Mouse (Mus musculus) neural tube, embryonic 13.5 days (tissue): ENCODE measurements around the gene Apc2. TPM values are rescaled to one million over a fixed set of nuclear protein-coding genes. Genes with fewer than 3 reads are reported as not detected.
"Not testable (repeated sequence)": the region's sequence is repeated elsewhere in the genome, so short reads cannot be mapped to it uniquely, and the experiment has no call there.

Experiments
- ATAC-seq: fragments of 200-750 bp; cut with Nextera tagmentation; 2 replicates; pipeline ENCODE4 v1.8.0; 2017; ENCODE audit warnings: low read depth, mild to moderate bottlenecking, moderate TSS enrichment, moderate library complexity
- H3K27ac ChIP-seq: fragments of 300-500 bp; sonication (generic); replicated peaks from 2 replicates; pipeline ENCODE4 v1.5.1; 2015; ENCODE audit warnings: moderate library complexity, mild to moderate bottlenecking, inconsistent platforms
- H3K27me3 ChIP-seq: fragments of 300-500 bp; sonication (generic); 2 replicates; pipeline ENCODE4 v1.6.1; 2015; ENCODE audit warnings: mild to moderate bottlenecking, inconsistent platforms
- H3K36me3 ChIP-seq: fragments of 300-500 bp; sonication (generic); 2 replicates; pipeline ENCODE4 v1.6.1; 2015; ENCODE audit warnings: mild to moderate bottlenecking, inconsistent platforms
- H3K4me1 ChIP-seq: fragments of 300-500 bp; sonication (generic); replicated peaks from 2 replicates; pipeline ENCODE4 v1.6.1; 2015; ENCODE audit warnings: inconsistent platforms
- H3K4me2 ChIP-seq: fragments of 300-500 bp; sonication (generic); 2 replicates; pipeline ENCODE4 v1.6.1; 2015; ENCODE audit warnings: inconsistent platforms, mild to moderate bottlenecking, moderate library complexity
- H3K4me3 ChIP-seq: fragments of 300-500 bp; sonication (generic); 2 replicates; pipeline ENCODE4 v1.5.1; 2015; ENCODE audit warnings: mild to moderate bottlenecking, inconsistent platforms
- H3K9ac ChIP-seq: fragments of 300-500 bp; sonication (generic); 2 replicates; pipeline ENCODE4 v1.6.1; 2015; ENCODE audit warnings: moderate library complexity, mild to moderate bottlenecking, inconsistent platforms
- H3K9me3 ChIP-seq: fragments of 300-500 bp; sonication (generic); 2 replicates; pipeline ENCODE4 v1.6.1; 2016; ENCODE audit warnings: inconsistent platforms
- WGBS: fragments of 180-500 bp; shearing (Covaris S2); methylation state at CpG from one replicate; pipeline ENCODE4 v1.1.7; 2015; 5-methylcytosine and 5-hydroxymethylcytosine counted together
- polyA plus RNA-seq: library from polyadenylated mRNA; unstranded; fragments of >200 nt; fragmentation: Nextera tagmentation; extraction: Ambion mirVana; gene quantifications from 2 replicates; pipeline ENCODE4 v1.2.1, GENCODE M21; 2015

The Apc2 gene
- polyA plus RNA-seq, 1 experiment from 2014 or later: 156 TPM

GRCm38 (mm10) chr10:80341491-80342304 is 45.9 kb downstream of the Apc2 start:
- no peak for ATAC-seq

GRCm38 (mm10) chr10:80342305-80342748 is 46.5 kb downstream of the Apc2 start:
- Histone ChIP-seq H3K9ac (peak overlapping the region; percentile 43; the same call in 1 of the 2 replicates), H3K9me3 (no peaks in the 10 kb centered on the region)
- 2% methylated on average over 26 of the region's 26 CpGs for WGBS

More at GRCm38 (mm10) chr10:80341491-80342304, 45.9 kb downstream of the Apc2 start:
- Histone ChIP-seq H3K27me3 (peaks cover 83% of the 10 kb centered on the region), H3K9ac (peak overlapping the region; percentile 43; the same call in 1 of the 2 replicates), H3K36me3 (no peaks in the 10 kb centered on the region), H3K27ac (no peak overlapping the region), H3K4me2 (peak overlapping the region; percentile 52), H3K4me1 (peaks cover 31% of the 10 kb centered on the region), H3K9me3 (no peaks in the 10 kb centered on the region), H3K4me3 (peak overlapping the region; percentile 30)
- WGBS: 2% methylated on average over 47 of the region's 47 CpGs

GRCm38 (mm10) chr10:80342749-80343424 is 47.1 kb downstream of the Apc2 start:
- H3K9ac ChIP-seq: peak overlapping the region; percentile 43; the same call in 1 of the 2 replicates

More at GRCm38 (mm10) chr10:80342305-80342748, 46.5 kb downstream of the Apc2 start:
- H3K4me1 ChIP-seq: peaks cover 33% of the 10 kb centered on the region
- no peak overlapping the region for H3K27ac ChIP-seq
- peak overlapping the region; percentile 52 for H3K4me2 ChIP-seq
- H3K27me3 ChIP-seq: peaks cover 84% of the 10 kb centered on the region
- no peaks in the 10 kb centered on the region for H3K36me3 ChIP-seq
- ATAC-seq: peak; percentile 29
- peak overlapping the region; percentile 30 for H3K4me3 ChIP-seq

GRCm38 (mm10) chr10:80343425-80343895 is 47.7 kb downstream of the Apc2 start:
- 25% methylated on average over 13 of the region's 13 CpGs for whole genome bisulfite sequencing
- no peaks in the 10 kb centered on the region for H3K9me3 ChIP-seq
- H3K27me3 ChIP-seq: peaks cover 91% of the 10 kb centered on the region
- no peaks in the 10 kb centered on the region for H3K36me3 ChIP-seq
- no peak overlapping the region for H3K27ac ChIP-seq
- ATAC-seq: peak; percentile 28
- peaks cover 44% of the 10 kb centered on the region for H3K4me1 ChIP-seq
- H3K4me2 ChIP-seq: peak overlapping the region; percentile 52
- peak overlapping the region; percentile 30 for H3K4me3 ChIP-seq
- peak overlapping the region; percentile 43; the same call in 1 of the 2 replicates for H3K9ac ChIP-seq

More at GRCm38 (mm10) chr10:80342749-80343424, 47.1 kb downstream of the Apc2 start:
- ATAC-seq: peak; percentile 61
- Histone ChIP-seq H3K4me1 (peaks cover 39% of the 10 kb centered on the region), H3K4me2 (peak overlapping the region; percentile 52), H3K4me3 (peak overlapping the region; percentile 30), H3K9me3 (no peaks in the 10 kb centered on the region), H3K36me3 (no peaks in the 10 kb centered on the region), H3K27me3 (peaks cover 89% of the 10 kb centered on the region), H3K27ac (no peak overlapping the region)
- under 1% methylated on average over 29 of the region's 33 CpGs for WGBS

- 45% methylated on average over 9 of the region's 9 CpGs for whole genome bisulfite sequencing
- no peak overlapping the region for H3K4me2 ChIP-seq
- H3K36me3 ChIP-seq: no peaks in the 10 kb centered on the region
- H3K9me3 ChIP-seq: no peaks in the 10 kb centered on the region
- H3K27me3 ChIP-seq: peaks cover 96% of the 10 kb centered on the region
- H3K4me1 ChIP-seq: peaks cover 50% of the 10 kb centered on the region
- ATAC-seq: no peak
- H3K4me3 ChIP-seq: no peak overlapping the region
- no peak overlapping the region for H3K27ac ChIP-seq
- H3K9ac ChIP-seq: no peak overlapping the region
These were observed 48.4 kb downstream of the Apc2 start for GRCm38 (mm10) chr10:80344131-80344661.

GRCm38 (mm10) chr10:80345122-80345521 is 49.3 kb downstream of the Apc2 start:
- Histone ChIP-seq H3K27me3 (peaks cover 100% of the 10 kb centered on the region), H3K36me3 (no peaks in the 10 kb centered on the region), H3K4me1 (peaks cover 50% of the 10 kb centered on the region), H3K9ac (no peak overlapping the region), H3K4me2 (no peak overlapping the region), H3K9me3 (no peaks in the 10 kb centered on the region), H3K4me3 (no peak overlapping the region), H3K27ac (no peak overlapping the region)
- 5% methylated on average over 16 of the region's 16 CpGs for WGBS
- no peak for ATAC-seq

- H3K4me3 ChIP-seq, H3K36me3 ChIP-seq, ATAC-seq, H3K27ac ChIP-seq, H3K9me3 ChIP-seq, H3K9ac ChIP-seq, H3K4me2 ChIP-seq: not testable (repeated sequence)
- Histone ChIP-seq H3K4me1 (peaks cover 50% of the 10 kb centered on the region), H3K27me3 (peaks cover 99% of the 10 kb centered on the region)
- WGBS: 82% methylated on average over 6 of the region's 6 CpGs
These were observed 50.2 kb downstream of the Apc2 start for GRCm38 (mm10) chr10:80345929-80346328.

GRCm38 (mm10) chr10:80347514-80347967 is 51.8 kb downstream of the Apc2 start:
- 7% methylated on average over 17 of the region's 17 CpGs for WGBS
- H3K27ac ChIP-seq: no peak overlapping the region
- ATAC-seq: no peak
- peaks cover 99% of the 10 kb centered on the region for H3K27me3 ChIP-seq
- peaks cover 35% of the 10 kb centered on the region for H3K4me1 ChIP-seq
- no peaks in the 10 kb centered on the region for H3K36me3 ChIP-seq
- H3K9me3 ChIP-seq: no peaks in the 10 kb centered on the region
- no peak overlapping the region for H3K9ac ChIP-seq
- H3K4me3 ChIP-seq: peak overlapping the region; percentile 19; the same call in 1 of the 2 replicates
- H3K4me2 ChIP-seq: peak overlapping the region; percentile 33

GRCm38 (mm10) chr10:80348244-80348781 is 52.5 kb downstream of the Apc2 start, which contains the start of gene Adamtsl5:
Adamtsl5 (minus strand) TSS chr10:80348412.
- 1% methylated on average over 42 of the region's 42 CpGs for WGBS
- ATAC-seq: no peak
- Histone ChIP-seq H3K27ac (no peak within 1 kb of the TSS), H3K27me3 (peaks cover 99% of the 10 kb centered on the region), H3K9me3 (no peaks in the 10 kb centered on the region), H3K4me3 (peak within 1 kb of the TSS; percentile 19), H3K4me1 (peaks cover 27% of the 10 kb centered on the region), H3K36me3 (no peaks in the 10 kb centered on the region), H3K9ac (no peak within 1 kb of the TSS), H3K4me2 (peak within 1 kb of the TSS; percentile 33)

GRCm38 (mm10) chr10:80348981-80349380 is 53.2 kb downstream of the Apc2 start:
- H3K27ac ChIP-seq: no peak overlapping the region
- H3K36me3 ChIP-seq: no peaks in the 10 kb centered on the region
- H3K27me3 ChIP-seq: peaks cover 99% of the 10 kb centered on the region
- WGBS: 16% methylated on average over 26 of the region's 26 CpGs
- H3K4me2 ChIP-seq: peak overlapping the region; percentile 33
- no peak overlapping the region for H3K9ac ChIP-seq
- H3K4me3 ChIP-seq: peak overlapping the region; percentile 19; the same call in 1 of the 2 replicates
- no peak for ATAC-seq
- H3K4me1 ChIP-seq: peaks cover 23% of the 10 kb centered on the region
- no peaks in the 10 kb centered on the region for H3K9me3 ChIP-seq

- H3K9ac ChIP-seq: no peak overlapping the region
- no peak overlapping the region for H3K27ac ChIP-seq
- WGBS: 5% methylated on average over 7 of the region's 7 CpGs
- H3K4me2 ChIP-seq: no peak overlapping the region
- H3K4me1 ChIP-seq: peaks cover 20% of the 10 kb centered on the region
- H3K36me3 ChIP-seq: no peaks in the 10 kb centered on the region
- H3K4me3 ChIP-seq: no peak overlapping the region
- no peaks in the 10 kb centered on the region for H3K9me3 ChIP-seq
- peak; percentile 80 for ATAC-seq
- peaks cover 99% of the 10 kb centered on the region for H3K27me3 ChIP-seq
These were observed 54.5 kb downstream of the Apc2 start for GRCm38 (mm10) chr10:80350292-80350691.
